Mouse (Mus musculus) liver, postnatal 0 days (tissue): ENCODE results near the gene Emd.

ENCODE experiments used
- CTCF ChIP-seq: sonication (generic); IDR thresholded peaks from 2 replicates; pipeline ENCODE4 v1.5.1; 2016; ENCODE audit warnings: antibody characterized with exemption, low read depth
- EP300 ChIP-seq: IDR thresholded peaks from 2 replicates; pipeline ENCODE4 v1.6.1; 2016; ENCODE audit warnings: antibody characterized with exemption, low read depth, mild to moderate bottlenecking

DNA sequence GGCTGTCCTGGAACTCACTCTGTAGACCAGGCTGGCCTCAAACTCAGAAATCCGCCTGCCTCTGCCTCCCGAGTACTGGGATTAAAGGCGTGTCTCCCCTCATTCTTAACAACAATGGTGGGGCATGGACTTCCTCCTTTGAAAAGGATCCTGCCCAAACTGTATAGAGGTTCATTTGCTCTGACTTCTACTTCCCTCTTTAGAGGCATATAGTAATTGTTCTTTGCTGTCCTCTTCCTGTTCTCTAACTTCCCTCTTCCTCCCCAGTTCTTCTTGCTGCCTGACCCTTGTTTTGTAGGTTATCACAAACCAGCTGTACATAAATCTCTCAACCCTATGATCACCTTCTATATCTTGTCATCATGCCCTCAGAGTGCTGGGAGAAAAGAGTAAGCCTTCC lies 45.2 kb downstream of the Emd start:
- TF ChIP-seq CTCF (no peak), EP300 (no peak)
